Mouse (Mus musculus) gastrocnemius, postnatal 25 days (tissue): ENCODE data around the gene P4ha1. TPM values are rescaled to one million over a fixed set of nuclear protein-coding genes. Genes with fewer than 3 reads are reported as not detected.
"Not testable (repeated sequence)": the region's sequence is repeated elsewhere in the genome, so short reads cannot be mapped to it uniquely, and the experiment has no call there.

Experiments
- DNase-seq: peaks from one replicate; pipeline ENCODE4 v3.0.0; 2022
- long read RNA-seq, 2 experiments: library from polyadenylated mRNA; stranded (forward); transcript quantifications; one replicate each; pipeline ENCODE4 v2.0.0; 2021
- total RNA-seq, 2 experiments: library from RNA; stranded (reverse); gene quantifications; 1 replicate in 1 of 2; 2 replicates in 1 of 2; pipeline ENCODE4 v1.2.3; 2021

P4ha1 gene
- total RNA-seq, result 10 to 100 TPM; 26.2 to 27.3 TPM
- long read RNA-seq, experiment 1, full-length matches to known transcripts, result 6 of 7 reads
- long read RNA-seq, experiment 1, partial matches to known transcripts, result 0 of 7 reads
- long read RNA-seq, experiment 1, other reads (novel, unspliced or antisense), result 1 of 7 reads
- long read RNA-seq, experiment 2, full-length matches to known transcripts, result 32 of 42 reads
- long read RNA-seq, experiment 2, partial matches to known transcripts, result 9 of 42 reads
- long read RNA-seq, experiment 2, other reads (novel, unspliced or antisense), result 1 of 42 reads

- DNase-seq, result peak; percentile 100
Measured at GRCm38 (mm10) chr10:59323100-59323487, at the start of gene P4ha1. Gene P4ha1, plus strand, starts transcription at chr10:59323296.

GRCm38 (mm10) chr10:59275745-59276144, 47.4 kb upstream of the P4ha1 start:
- no peak for DNase-seq

- DNase-seq, result no peak
Measured at GRCm38 (mm10) chr10:59277116-59277515, 46.0 kb upstream of the P4ha1 start.

GRCm38 (mm10) chr10:59277729-59278475, 45.2 kb upstream of the P4ha1 start:
- no peak for DNase-seq

- no peak for DNase-seq
Measured at GRCm38 (mm10) chr10:59283164-59283563, 39.9 kb upstream of the P4ha1 start.

- DNase-seq, result no peak
Measured at GRCm38 (mm10) chr10:59283749-59284148, 39.3 kb upstream of the P4ha1 start.

GRCm38 (mm10) chr10:59285530-59285929, 37.6 kb upstream of the P4ha1 start:
- DNase-seq, result no peak

- no peak for DNase-seq
Measured at GRCm38 (mm10) chr10:59287251-59287650, 35.8 kb upstream of the P4ha1 start.

GRCm38 (mm10) chr10:59287662-59288061, 35.4 kb upstream of the P4ha1 start:
- DNase-seq, result no peak

GRCm38 (mm10) chr10:59289062-59289461, 34.0 kb upstream of the P4ha1 start:
- no peak for DNase-seq

GRCm38 (mm10) chr10:59291536-59291935, 31.6 kb upstream of the P4ha1 start:
- DNase-seq, result no peak

- no peak for DNase-seq
Measured at GRCm38 (mm10) chr10:59292079-59292478, 31.0 kb upstream of the P4ha1 start.

- DNase-seq, result no peak
Measured at GRCm38 (mm10) chr10:59292558-59292957, 30.5 kb upstream of the P4ha1 start.

- no peak for DNase-seq
Measured at GRCm38 (mm10) chr10:59295241-59295811, 27.8 kb upstream of the P4ha1 start.

- DNase-seq, result peak; percentile 51
Measured at GRCm38 (mm10) chr10:59296261-59296660, 26.8 kb upstream of the P4ha1 start.

GRCm38 (mm10) chr10:59302671-59303070, 20.4 kb upstream of the P4ha1 start:
- not testable (repeated sequence) for DNase-seq

- no peak for DNase-seq
Measured at GRCm38 (mm10) chr10:59308993-59309715, 13.9 kb upstream of the P4ha1 start.

- no peak for DNase-seq
Measured at GRCm38 (mm10) chr10:59310124-59310523, 13.0 kb upstream of the P4ha1 start.

GRCm38 (mm10) chr10:59310691-59311457, 12.2 kb upstream of the P4ha1 start:
- DNase-seq, result no peak

GRCm38 (mm10) chr10:59311881-59312280, 11.2 kb upstream of the P4ha1 start:
- no peak for DNase-seq

GRCm38 (mm10) chr10:59321112-59321511, 2.0 kb upstream of the P4ha1 start:
- DNase-seq, result no peak

GRCm38 (mm10) chr10:59322271-59322670, 825 bp upstream of the P4ha1 start:
- DNase-seq, result no peak
